Mouse (Mus musculus): ENCODE measurements around the gene Lypd5.

GRCm38 (mm10) chr7:24391687-24392086 is 42.7 kb downstream of the Lypd5 start:
- no peak for TF ChIP-seq CTCF (IDR thresholded peaks at IDR 0.05; ENCODE audit: low read depth, low read length)
- TF ChIP-seq EP300 (IDR thresholded peaks at IDR 0.05; ENCODE audit: insufficient read depth, low read depth, low read length) = no peak

Data from ES-Bruce4 (cell line).